Mouse (Mus musculus): ENCODE measurements around the gene Rbm34. TPM values are rescaled to one million over a fixed set of nuclear protein-coding genes. Genes with fewer than 3 reads are reported as not detected.
A peak's percentile ranks its signal among the peaks of the same experiment; 100 is the strongest.

Rbm34 gene
- total and polyA plus RNA-seq, 3 experiments: 24.8 to 42.7 (median 42.3) TPM

DNA sequence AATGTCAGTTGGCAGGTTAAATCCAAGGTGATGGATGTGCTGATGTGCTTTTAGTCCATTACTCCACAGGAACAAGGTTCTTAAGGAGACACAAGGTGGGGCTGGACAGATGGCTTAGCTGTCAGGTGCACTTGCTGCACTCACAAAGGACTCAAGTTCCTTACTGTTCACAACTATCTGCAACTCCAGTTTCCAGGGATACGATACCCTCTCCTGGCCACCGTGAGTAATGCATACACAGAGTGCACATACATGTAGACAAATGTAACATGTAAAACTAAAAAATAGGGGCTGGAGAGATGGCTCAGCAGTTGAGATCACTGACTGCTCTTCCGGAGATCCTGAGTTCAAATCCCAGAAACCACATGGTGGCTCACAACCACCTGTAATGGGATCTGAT is 65.5 kb downstream of the Rbm34 start:
- peaks cover 5% of the 10 kb centered on the region for H3K9me3 ChIP-seq (replicated peaks; ENCODE audit: low read length)
- no peak overlapping the region for H3K4me2 ChIP-seq (ENCODE audit: insufficient read depth, low read depth, poor library complexity, severe bottlenecking)
- no peaks in the 10 kb centered on the region for H3K27me3 ChIP-seq (replicated peaks)
- TF ChIP-seq RAD21 (IDR thresholded peaks at IDR 0.05; ENCODE audit: low read depth, low read length) (peak; percentile 74), USF2 (conservative IDR thresholded peaks at IDR 0.05; ENCODE audit: low read depth, low read length) (no peak), POLR2AphosphoS2 (IDR thresholded peaks at IDR 0.05; ENCODE audit: low read depth, low read length) (no peak), SMC3 (IDR thresholded peaks at IDR 0.05; ENCODE audit: low read depth, low read length) (peak; percentile 70), CTCF (conservative IDR thresholded peaks at IDR 0.05 in 1 of 2, IDR thresholded peaks at IDR 0.05 in 1 of 2; ENCODE audit: low read depth in 2 of 2, low read length in 2 of 2) (peak; percentile 38 to 69; a peak in 3 of 4 replicates), SIN3A (IDR thresholded peaks at IDR 0.05; ENCODE audit: low read length) (no peak)
- H3K4me3 ChIP-seq (replicated peaks in 1 of 3; ENCODE audit: low read depth in 2 of 3, low read length in 2 of 3, poor library complexity in 1 of 3): no peak overlapping the region
- dilution Hi-C loops (cut with MboI; ENCODE audit: extremely low pct_ligation_motif_present, extremely low pct_unique_long_range_greater_than_20kb, low sequenced_read_pairs) (loop anchor here (25.0 kb wide), 1 partner anchor 418 kb away; the partner anchor contains the start of gene Tarbp1), in situ Hi-C loops (cut with MboI; ENCODE audit: low pct_ligation_motif_present, low pct_unique_long_range_greater_than_20kb, low sequenced_read_pairs) (no loop called here)
- peak; percentile 54 for DNase-seq (ENCODE audit: extremely low read depth)
- peaks cover 9 to 59% of the 10 kb centered on the region in 2 experiments for H3K4me1 ChIP-seq (ENCODE audit: control insufficient read depth in 1 of 2, insufficient read depth in 2 of 2)
- H3K79me2 ChIP-seq (replicated peaks; ENCODE audit: control insufficient read depth, extremely low read depth, insufficient read depth, poor library complexity, severe bottlenecking): no peaks in the 10 kb centered on the region
- H3K36me3 ChIP-seq (replicated peaks in 1 of 2; ENCODE audit: control insufficient read depth in 1 of 2, insufficient read depth in 1 of 2, low read length in 1 of 2): no peaks in the 10 kb centered on the region
- H3K27ac ChIP-seq (ENCODE audit: insufficient read depth, low read depth): no peak overlapping the region
- no peak overlapping the region for H3K9ac ChIP-seq (ENCODE audit: insufficient read depth, low read depth)

GRCm38 (mm10) chr8:126903927-126904326 is 66.9 kb downstream of the Rbm34 start:
- H3K9me3 ChIP-seq (replicated peaks; ENCODE audit: low read length): peaks cover 5% of the 10 kb centered on the region
- no peak for TF ChIP-seq BHLHE40 (IDR thresholded peaks at IDR 0.05; ENCODE audit: low read depth, low read length)
- no peak for TF ChIP-seq E2F4 (IDR thresholded peaks at IDR 0.05; ENCODE audit: insufficient replicate concordance, low read depth, low read length)
- no peak for TF ChIP-seq RAD21 (IDR thresholded peaks at IDR 0.05; ENCODE audit: low read depth, low read length)
- TF ChIP-seq MAX (IDR thresholded peaks at IDR 0.05; ENCODE audit: low read length): no peak
- no peak for TF ChIP-seq JUND (conservative IDR thresholded peaks at IDR 0.05; ENCODE audit: low read depth, low read length)
- TF ChIP-seq ELF1 (IDR thresholded peaks at IDR 0.05; ENCODE audit: low read depth, low read length): no peak
- TF ChIP-seq TCF12 (IDR thresholded peaks at IDR 0.05; ENCODE audit: low read depth, low read length): no peak
- no peak for TF ChIP-seq RCOR1 (conservative IDR thresholded peaks at IDR 0.05; ENCODE audit: low read depth, low read length)
- no peak for TF ChIP-seq CHD2 (IDR thresholded peaks at IDR 0.05; ENCODE audit: low read length)
- DNase-seq (ENCODE audit: extremely low read depth): no peak
- H3K36me3 ChIP-seq (replicated peaks in 1 of 2; ENCODE audit: control insufficient read depth in 1 of 2, insufficient read depth in 1 of 2, low read length in 1 of 2): no peaks in the 10 kb centered on the region
- no peak overlapping the region for H3K4me3 ChIP-seq (replicated peaks in 1 of 3; ENCODE audit: low read depth in 2 of 3, low read length in 2 of 3, poor library complexity in 1 of 3)
- no peaks in the 10 kb centered on the region for H3K79me2 ChIP-seq (replicated peaks; ENCODE audit: control insufficient read depth, extremely low read depth, insufficient read depth, poor library complexity, severe bottlenecking)
- dilution Hi-C loops (cut with MboI; ENCODE audit: extremely low pct_ligation_motif_present, extremely low pct_unique_long_range_greater_than_20kb, low sequenced_read_pairs) (loop anchor here (25.0 kb wide), 1 partner anchor 417 kb away; the partner anchor contains the start of gene Tarbp1), in situ Hi-C loops (cut with MboI; ENCODE audit: low pct_ligation_motif_present, low pct_unique_long_range_greater_than_20kb, low sequenced_read_pairs) (no loop called here)
- no peak overlapping the region for H3K27ac ChIP-seq (ENCODE audit: insufficient read depth, low read depth)
- no peak overlapping the region for H3K9ac ChIP-seq (ENCODE audit: insufficient read depth, low read depth)
- no peaks in the 10 kb centered on the region for H3K27me3 ChIP-seq (replicated peaks)
- no peak overlapping the region for H3K4me2 ChIP-seq (ENCODE audit: insufficient read depth, low read depth, poor library complexity, severe bottlenecking)
- peaks cover 12 to 57% of the 10 kb centered on the region in 2 experiments for H3K4me1 ChIP-seq (ENCODE audit: control insufficient read depth in 1 of 2, insufficient read depth in 2 of 2)

Data from CH12.LX (cell line).